Mouse (Mus musculus) limb, embryonic 13.5 days (tissue): ENCODE measurements around the gene Lamb3. TPM values are rescaled to one million over a fixed set of nuclear protein-coding genes. Genes with fewer than 3 reads are reported as not detected.

ENCODE experiments used
- ATAC-seq: fragments of 200-750 bp; cut with Nextera tagmentation; 2 replicates; pipeline ENCODE4 v1.8.0; 2017; ENCODE audit warnings: low read depth, moderate number of reproducible peaks, moderate TSS enrichment; ENCODE audit not compliant: low FRiP score
- H3K27ac ChIP-seq: fragments of 300-500 bp; sonication (generic); 2 replicates; pipeline ENCODE4 v1.5.1; 2015; ENCODE audit warnings: inconsistent platforms, mild to moderate bottlenecking, moderate library complexity
- H3K27me3 ChIP-seq: fragments of 300-500 bp; sonication (generic); 2 replicates; pipeline ENCODE4 v1.6.1; 2015; ENCODE audit warnings: mild to moderate bottlenecking, inconsistent platforms
- H3K36me3 ChIP-seq: fragments of 300-500 bp; sonication (generic); 2 replicates; pipeline ENCODE4 v1.6.1; 2015; ENCODE audit warnings: inconsistent platforms, mild to moderate bottlenecking, moderate library complexity
- H3K4me1 ChIP-seq: fragments of 300-500 bp; sonication (generic); 2 replicates; pipeline ENCODE4 v1.6.1; 2015; ENCODE audit warnings: inconsistent platforms
- H3K4me2 ChIP-seq: fragments of 300-500 bp; sonication (generic); replicated peaks from 2 replicates; pipeline ENCODE4 v1.6.1; 2015; ENCODE audit warnings: inconsistent platforms, mild to moderate bottlenecking, moderate library complexity
- H3K4me3 ChIP-seq: fragments of 300-500 bp; sonication (generic); 2 replicates; pipeline ENCODE4 v1.5.1; 2015; ENCODE audit warnings: moderate library complexity, mild to moderate bottlenecking, inconsistent platforms
- H3K9ac ChIP-seq: fragments of 300-500 bp; sonication (generic); 2 replicates; pipeline ENCODE4 v1.6.1; 2015; ENCODE audit warnings: mild to moderate bottlenecking, inconsistent platforms
- H3K9me3 ChIP-seq: fragments of 300-500 bp; sonication (generic); 2 replicates; pipeline ENCODE4 v1.6.1; 2016; ENCODE audit warnings: inconsistent platforms
- WGBS: fragments of 180-500 bp; shearing (Covaris S2); methylation state at CpG from one replicate; pipeline ENCODE4 v1.1.7; 2015; 5-methylcytosine and 5-hydroxymethylcytosine counted together
- polyA plus RNA-seq: library from polyadenylated mRNA; unstranded; fragments of >200 nt; fragmentation: Nextera tagmentation; extraction: Ambion mirVana; gene quantifications from 2 replicates; pipeline ENCODE4 v1.2.1, GENCODE M21; 2015

Gene Lamb3
- polyA plus RNA-seq, 1 experiment from 2014 or later = 3.6 TPM

DNA sequence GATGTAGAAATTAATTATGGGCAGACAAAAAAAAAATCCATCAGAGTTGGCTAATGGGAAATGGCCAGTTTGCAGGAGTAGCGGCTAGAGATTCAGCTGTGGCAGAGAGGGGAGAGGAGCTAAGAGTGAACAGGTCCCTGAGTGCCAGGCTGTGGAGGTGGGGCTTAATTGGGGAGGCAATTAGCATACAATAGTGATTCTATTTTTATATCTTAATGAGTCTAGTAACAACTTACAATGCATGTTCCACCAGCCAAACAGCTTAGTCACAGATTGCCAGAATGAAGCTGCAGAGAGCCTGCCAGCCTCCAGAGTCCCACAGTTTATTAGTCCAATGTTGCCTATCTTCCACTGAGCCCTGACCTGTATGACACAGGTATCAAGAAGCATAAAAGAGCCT lies 119.7 kb downstream of the Lamb3 start:
- Histone ChIP-seq H3K4me3 (no peak overlapping the region), H3K4me1 (0 out of 2 replicates have a peak, but pooled peaks cover 7% of the 10 kb centered on the region), H3K27me3 (no peaks in the 10 kb centered on the region), H3K27ac (no peak overlapping the region), H3K9ac (no peak overlapping the region), H3K36me3 (no peaks in the 10 kb centered on the region), H3K4me2 (no peak overlapping the region), H3K9me3 (no peaks in the 10 kb centered on the region)
- WGBS = 77% methylated on average over 1 of the region's 1 CpGs
- ATAC-seq = no peak

DNA sequence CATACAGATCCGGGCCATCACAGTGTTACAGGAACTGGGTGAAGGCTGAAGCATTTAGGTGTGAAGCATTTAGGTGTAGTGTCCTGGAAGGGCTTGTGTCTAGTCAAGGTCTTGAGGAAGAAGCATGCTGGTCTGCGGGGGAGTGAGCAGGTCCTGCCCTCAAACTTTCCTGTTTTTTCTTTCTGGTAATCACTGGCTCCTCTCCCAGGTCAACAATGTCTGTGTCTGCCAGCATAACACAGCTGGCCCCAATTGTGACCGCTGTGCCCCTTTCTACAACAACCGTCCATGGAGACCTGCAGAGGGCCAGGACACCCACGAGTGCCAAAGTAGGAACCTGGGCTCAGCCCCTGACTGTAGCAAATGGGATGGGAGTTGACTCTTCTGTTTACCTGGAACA lies 120.2 kb downstream of the Lamb3 start:
- H3K27ac ChIP-seq = no peak overlapping the region
- WGBS = 65% methylated on average over 5 of the region's 5 CpGs
- no peaks in the 10 kb centered on the region for H3K27me3 ChIP-seq
- H3K36me3 ChIP-seq = no peaks in the 10 kb centered on the region
- no peak for ATAC-seq
- no peak overlapping the region for H3K4me2 ChIP-seq
- H3K9me3 ChIP-seq = no peaks in the 10 kb centered on the region
- H3K4me1 ChIP-seq = 0 out of 2 replicates have a peak, but pooled peaks cover 7% of the 10 kb centered on the region
- no peak overlapping the region for H3K9ac ChIP-seq
- H3K4me3 ChIP-seq = no peak overlapping the region

DNA sequence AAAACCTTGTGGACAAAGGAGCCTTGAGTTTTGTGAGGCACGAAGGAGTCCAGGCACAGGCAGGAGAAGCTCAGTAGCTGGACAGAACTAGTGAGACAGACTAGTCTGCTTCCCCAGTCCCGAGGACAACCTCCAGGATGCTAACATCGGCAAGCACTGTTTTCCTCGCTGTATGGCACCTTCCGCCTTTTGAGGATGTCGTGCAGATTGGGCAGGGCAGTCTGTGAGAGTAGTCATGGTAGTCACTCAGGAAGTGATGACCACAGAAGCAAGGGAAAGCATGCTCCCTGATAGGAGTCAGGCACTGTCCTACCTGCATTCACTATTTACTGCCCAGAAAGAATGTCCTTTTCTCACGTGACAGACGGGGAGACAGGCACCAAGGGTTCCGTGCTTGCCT lies 122.1 kb downstream of the Lamb3 start:
- 0 out of 2 replicates have a peak overlapping the region, but pooled peaks have one; percentile 19 for H3K9ac ChIP-seq
- H3K4me1 ChIP-seq = 0 out of 2 replicates have a peak, but pooled peaks cover 7% of the 10 kb centered on the region
- H3K9me3 ChIP-seq = no peaks in the 10 kb centered on the region
- no peak for ATAC-seq
- H3K27ac ChIP-seq = no peak overlapping the region
- H3K4me2 ChIP-seq = no peak overlapping the region
- no peak overlapping the region for H3K4me3 ChIP-seq
- H3K36me3 ChIP-seq = no peaks in the 10 kb centered on the region
- 81% methylated on average over 9 of the region's 9 CpGs for WGBS
- H3K27me3 ChIP-seq = no peaks in the 10 kb centered on the region

DNA sequence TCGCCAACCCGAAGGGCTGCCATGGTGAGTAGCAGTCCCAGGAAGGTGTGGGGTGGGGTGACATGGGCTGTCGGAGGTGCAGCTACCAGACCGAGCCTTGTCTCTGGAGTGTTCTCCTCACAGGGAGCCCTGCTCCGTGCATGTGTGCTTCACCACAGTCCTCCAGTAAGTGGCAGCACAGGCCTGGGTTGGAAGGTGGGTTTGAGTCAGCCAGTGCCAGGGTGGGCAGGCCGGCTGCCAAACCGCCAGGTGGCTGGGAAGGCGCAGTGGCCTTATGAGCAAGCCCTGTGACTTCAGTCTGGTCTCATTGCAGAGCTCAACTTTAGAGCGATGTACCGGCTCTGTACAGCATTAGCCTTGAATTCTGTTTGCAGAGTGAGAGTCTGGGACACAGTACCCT lies 122.7 kb downstream of the Lamb3 start:
- no peak overlapping the region for H3K27ac ChIP-seq
- H3K36me3 ChIP-seq = no peaks in the 10 kb centered on the region
- peak; percentile 85 for ATAC-seq
- H3K4me1 ChIP-seq = 0 out of 2 replicates have a peak, but pooled peaks cover 10% of the 10 kb centered on the region
- 37% methylated on average over 10 of the region's 10 CpGs for WGBS
- no peak overlapping the region for H3K4me3 ChIP-seq
- no peak overlapping the region for H3K4me2 ChIP-seq
- no peaks in the 10 kb centered on the region for H3K9me3 ChIP-seq
- H3K27me3 ChIP-seq = no peaks in the 10 kb centered on the region
- H3K9ac ChIP-seq = 0 out of 2 replicates have a peak overlapping the region, but pooled peaks have one; percentile 19

DNA sequence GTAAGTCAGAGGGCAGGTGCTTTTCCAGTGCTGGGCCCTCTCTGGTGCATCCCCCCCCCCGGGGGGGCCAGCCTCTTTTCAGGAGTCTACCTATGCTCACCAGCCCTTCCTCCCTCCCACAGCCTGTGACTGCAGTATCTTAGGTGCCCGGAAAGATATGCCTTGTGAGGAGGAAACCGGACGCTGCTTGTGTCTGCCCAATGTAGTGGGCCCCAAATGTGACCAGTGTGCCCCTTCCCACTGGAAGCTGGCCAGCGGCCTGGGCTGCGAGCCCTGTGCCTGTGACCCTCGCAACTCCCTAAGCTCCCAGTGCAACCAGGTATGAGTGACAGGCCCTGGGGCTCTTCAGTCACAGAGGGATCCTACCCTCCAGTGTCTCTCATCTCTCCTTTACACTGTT lies 123.1 kb downstream of the Lamb3 start:
- 0 out of 2 replicates have a peak, but pooled peaks cover 10% of the 10 kb centered on the region for H3K4me1 ChIP-seq
- no peak overlapping the region for H3K27ac ChIP-seq
- H3K9me3 ChIP-seq = no peaks in the 10 kb centered on the region
- ATAC-seq = no peak
- 80% methylated on average over 7 of the region's 7 CpGs for WGBS
- H3K36me3 ChIP-seq = no peaks in the 10 kb centered on the region
- no peak overlapping the region for H3K9ac ChIP-seq
- no peaks in the 10 kb centered on the region for H3K27me3 ChIP-seq
- no peak overlapping the region for H3K4me3 ChIP-seq
- H3K4me2 ChIP-seq = no peak overlapping the region

- Histone ChIP-seq H3K27ac (no peak overlapping the region), H3K27me3 (no peaks in the 10 kb centered on the region), H3K9ac (no peak overlapping the region), H3K36me3 (no peaks in the 10 kb centered on the region), H3K4me1 (0 out of 2 replicates have a peak, but pooled peaks cover 10% of the 10 kb centered on the region), H3K9me3 (no peaks in the 10 kb centered on the region), H3K4me3 (no peak overlapping the region), H3K4me2 (no peak overlapping the region)
- 84% methylated on average over 13 of the region's 13 CpGs for WGBS
- ATAC-seq = no peak
Measured at GRCm38 (mm10) chr1:193332018-193332417, 124.5 kb downstream of the Lamb3 start.

- Histone ChIP-seq H3K9me3 (no peaks in the 10 kb centered on the region), H3K27ac (no peak overlapping the region), H3K36me3 (no peaks in the 10 kb centered on the region), H3K4me3 (no peak overlapping the region), H3K4me1 (0 out of 2 replicates have a peak, but pooled peaks cover 10% of the 10 kb centered on the region), H3K4me2 (no peak overlapping the region), H3K27me3 (no peaks in the 10 kb centered on the region), H3K9ac (no peak overlapping the region)
- 84% methylated on average over 1 of the region's 1 CpGs for WGBS
- ATAC-seq = no peak
Measured at GRCm38 (mm10) chr1:193332671-193333070, 125.2 kb downstream of the Lamb3 start.

DNA sequence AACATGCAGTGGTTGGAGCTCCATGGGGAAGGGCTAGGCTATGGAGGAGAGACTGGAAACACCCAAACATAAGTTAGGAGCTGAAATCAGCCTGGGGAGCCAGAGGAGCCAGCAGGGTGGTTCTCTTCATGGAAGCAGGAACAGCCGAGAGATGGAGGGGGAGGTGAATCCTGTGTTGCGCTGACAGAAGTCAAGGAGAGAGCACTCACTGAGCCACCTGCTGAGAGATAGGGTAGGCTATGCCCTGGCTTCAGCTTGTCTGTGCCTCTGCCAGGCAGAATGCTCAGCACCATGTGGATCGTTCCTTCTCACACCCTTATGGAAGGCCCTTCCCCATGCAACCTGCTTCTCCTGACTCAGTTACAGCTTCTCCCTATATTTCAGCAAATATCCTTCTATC lies 126.3 kb downstream of the Lamb3 start:
- H3K9me3 ChIP-seq = no peaks in the 10 kb centered on the region
- H3K27ac ChIP-seq = no peak overlapping the region
- 81% methylated on average over 3 of the region's 3 CpGs for WGBS
- H3K4me2 ChIP-seq = no peak overlapping the region
- no peaks in the 10 kb centered on the region for H3K27me3 ChIP-seq
- H3K4me1 ChIP-seq = peaks cover 20% of the 10 kb centered on the region; the same call in 1 of the 2 replicates
- H3K9ac ChIP-seq = no peak overlapping the region
- no peak overlapping the region for H3K4me3 ChIP-seq
- H3K36me3 ChIP-seq = no peaks in the 10 kb centered on the region
- no peak for ATAC-seq

- Histone ChIP-seq H3K9ac (no peak overlapping the region), H3K4me1 (peaks cover 21% of the 10 kb centered on the region; the same call in 1 of the 2 replicates), H3K4me2 (no peak overlapping the region), H3K36me3 (no peaks in the 10 kb centered on the region), H3K9me3 (no peaks in the 10 kb centered on the region), H3K27me3 (no peaks in the 10 kb centered on the region), H3K4me3 (no peak overlapping the region), H3K27ac (no peak overlapping the region)
- ATAC-seq = no peak
- WGBS = 77% methylated on average over 6 of the region's 6 CpGs
Measured at GRCm38 (mm10) chr1:193334546-193334945, 127.0 kb downstream of the Lamb3 start.

- no peak for ATAC-seq
- 77% methylated on average over 7 of the region's 7 CpGs for WGBS
- H3K36me3 ChIP-seq = no peaks in the 10 kb centered on the region
- H3K4me2 ChIP-seq = no peak overlapping the region
- no peak overlapping the region for H3K4me3 ChIP-seq
- H3K9ac ChIP-seq = no peak overlapping the region
- H3K27me3 ChIP-seq = no peaks in the 10 kb centered on the region
- no peaks in the 10 kb centered on the region for H3K9me3 ChIP-seq
- H3K4me1 ChIP-seq = peaks cover 15% of the 10 kb centered on the region; the same call in 1 of the 2 replicates
- H3K27ac ChIP-seq = no peak overlapping the region
Measured at GRCm38 (mm10) chr1:193336122-193337017, 128.9 kb downstream of the Lamb3 start.

DNA sequence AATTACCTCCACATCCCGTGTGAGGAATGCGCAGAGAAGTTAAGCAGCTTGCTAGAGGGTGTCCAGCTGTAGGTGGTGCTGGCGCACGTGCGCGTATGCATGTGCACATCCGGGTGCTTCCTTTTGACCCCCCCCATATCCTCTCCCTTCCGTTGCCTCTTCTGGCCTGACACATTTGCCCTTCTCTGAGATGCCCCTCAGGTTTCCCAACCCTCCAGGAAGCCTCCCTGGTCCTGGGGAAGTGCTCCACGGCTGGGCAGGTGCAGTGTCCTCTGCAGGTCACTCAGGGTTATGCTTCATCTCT lies 129.5 kb downstream of the Lamb3 start:
- Histone ChIP-seq H3K27me3 (no peaks in the 10 kb centered on the region), H3K4me1 (peaks cover 15% of the 10 kb centered on the region; the same call in 1 of the 2 replicates), H3K4me3 (no peak overlapping the region), H3K9me3 (no peaks in the 10 kb centered on the region), H3K9ac (no peak overlapping the region), H3K36me3 (no peaks in the 10 kb centered on the region), H3K27ac (no peak overlapping the region), H3K4me2 (no peak overlapping the region)
- ATAC-seq = no peak
- 84% methylated on average over 9 of the region's 9 CpGs for WGBS

DNA sequence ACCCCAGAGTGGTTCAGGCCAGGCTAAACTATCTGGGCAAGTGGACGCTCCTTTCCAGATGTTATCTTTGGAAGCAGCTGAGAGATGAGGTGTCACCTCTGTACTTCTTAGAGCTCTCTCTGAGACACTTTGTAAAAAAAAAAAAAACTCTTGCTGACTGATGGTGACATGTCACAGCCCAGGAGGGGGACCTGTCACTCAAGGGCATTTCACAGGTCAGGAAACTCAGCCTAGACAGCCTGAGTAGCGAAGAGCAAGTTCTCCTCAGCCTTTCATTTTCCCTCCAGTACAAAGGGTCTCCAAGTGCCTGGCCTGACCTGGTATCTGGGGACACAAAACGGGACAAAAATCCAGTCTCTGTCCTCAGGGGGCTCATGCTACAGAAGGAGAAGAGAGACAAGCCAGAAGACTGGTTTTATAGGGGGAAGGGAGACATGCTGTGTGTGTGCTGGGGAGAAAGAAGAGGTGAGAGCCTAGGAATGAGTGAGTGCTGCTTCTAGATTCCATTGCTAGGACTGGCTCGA lies 130.3 kb downstream of the Lamb3 start:
- 52% methylated on average over 4 of the region's 4 CpGs for WGBS
- H3K27me3 ChIP-seq = no peaks in the 10 kb centered on the region
- no peaks in the 10 kb centered on the region for H3K9me3 ChIP-seq
- no peak overlapping the region for H3K27ac ChIP-seq
- no peak overlapping the region for H3K9ac ChIP-seq
- no peak overlapping the region for H3K4me2 ChIP-seq
- H3K4me1 ChIP-seq = peaks cover 15% of the 10 kb centered on the region; the same call in 1 of the 2 replicates
- no peak overlapping the region for H3K4me3 ChIP-seq
- no peak for ATAC-seq
- H3K36me3 ChIP-seq = no peaks in the 10 kb centered on the region
